Mouse (Mus musculus) kidney, postnatal 4 days (tissue): ENCODE data around the gene Slc43a2.
A peak's percentile ranks its signal among the peaks of the same experiment; 100 is the strongest.
"Not testable (repeated sequence)": the region's sequence is repeated elsewhere in the genome, so short reads cannot be mapped to it uniquely, and the experiment has no call there.

Experiments used
- DNase-seq, 2 experiments: peaks; one replicate each; pipeline ENCODE4 v3.0.0; 2021; ENCODE audit warnings: mixed read lengths in 2 of 2

Slc43a2 gene

DNA sequence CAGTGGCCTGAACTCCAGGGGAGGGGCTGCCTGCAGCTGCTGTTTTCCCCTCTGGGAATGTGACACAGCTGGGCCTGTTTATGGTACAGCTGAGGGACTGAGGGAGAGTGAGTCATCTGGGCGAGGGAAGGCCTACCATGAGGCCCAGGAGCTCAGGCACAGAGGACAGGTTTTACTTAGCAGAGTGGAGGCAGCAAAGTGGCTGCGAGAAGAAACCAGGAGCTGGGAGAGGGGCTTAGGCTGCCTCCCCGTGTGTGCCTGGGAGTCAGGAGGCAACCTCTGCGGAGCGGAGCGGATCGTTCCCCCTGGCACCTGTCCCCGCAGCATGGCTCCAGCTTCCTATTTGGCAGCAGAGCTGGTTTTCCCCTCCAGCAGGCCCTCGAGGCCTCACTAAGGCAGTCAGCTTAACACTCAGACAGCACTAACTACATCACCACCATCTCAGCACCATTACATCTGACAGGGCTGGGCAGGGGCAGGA lies 20.5 kb downstream of the Slc43a2 start:
- peak; percentile 51 to 55 for DNase-seq

DNA sequence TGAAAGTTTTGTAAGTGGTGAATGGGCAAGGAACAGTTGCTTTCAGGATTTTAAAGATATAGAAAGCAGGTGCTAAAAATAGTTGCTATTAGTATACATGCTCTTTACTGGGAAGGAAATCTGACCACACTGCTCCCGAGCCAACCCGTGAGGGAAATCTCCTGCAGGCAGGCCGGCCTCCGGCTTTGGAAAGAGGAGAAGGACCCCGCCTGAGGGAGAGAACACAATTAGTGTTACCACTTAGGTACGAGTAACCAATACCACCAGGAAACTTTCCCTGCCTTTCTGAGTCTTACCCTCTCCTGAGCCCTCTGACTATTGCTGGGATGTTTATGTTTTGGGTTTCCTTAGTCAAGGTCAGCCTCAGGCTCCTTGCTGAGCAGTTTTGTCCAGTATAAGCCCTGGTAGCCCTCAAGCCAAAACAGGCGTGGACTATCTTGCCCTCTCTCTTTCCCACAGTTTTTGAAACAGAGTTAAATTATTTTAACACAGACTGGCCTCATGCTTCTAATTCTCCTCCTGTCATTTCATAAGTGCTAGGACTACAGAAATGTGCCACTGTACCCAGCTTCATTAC lies 21.5 kb downstream of the Slc43a2 start:
- DNase-seq: no peak

DNA sequence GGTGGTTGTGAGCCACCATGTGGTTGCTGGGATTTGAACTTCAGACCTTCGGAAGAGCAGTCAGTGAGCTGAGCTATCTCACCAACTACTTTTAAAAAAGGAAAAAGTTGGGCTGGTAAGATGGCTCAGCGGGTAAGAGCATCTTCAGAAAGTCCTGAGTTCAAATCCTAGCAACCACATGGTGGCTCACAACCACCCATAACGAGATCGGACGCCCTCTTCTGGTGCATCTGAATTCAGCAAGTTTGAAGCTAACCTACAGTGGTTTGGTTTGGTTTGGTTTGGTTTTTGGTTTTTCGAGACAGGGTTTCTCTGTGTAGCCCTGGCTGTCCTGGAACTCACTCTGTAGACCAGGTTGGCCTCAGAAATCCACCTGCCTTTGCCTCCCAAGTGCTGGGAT lies 24.5 kb downstream of the Slc43a2 start:
- not testable (repeated sequence) for DNase-seq

DNA sequence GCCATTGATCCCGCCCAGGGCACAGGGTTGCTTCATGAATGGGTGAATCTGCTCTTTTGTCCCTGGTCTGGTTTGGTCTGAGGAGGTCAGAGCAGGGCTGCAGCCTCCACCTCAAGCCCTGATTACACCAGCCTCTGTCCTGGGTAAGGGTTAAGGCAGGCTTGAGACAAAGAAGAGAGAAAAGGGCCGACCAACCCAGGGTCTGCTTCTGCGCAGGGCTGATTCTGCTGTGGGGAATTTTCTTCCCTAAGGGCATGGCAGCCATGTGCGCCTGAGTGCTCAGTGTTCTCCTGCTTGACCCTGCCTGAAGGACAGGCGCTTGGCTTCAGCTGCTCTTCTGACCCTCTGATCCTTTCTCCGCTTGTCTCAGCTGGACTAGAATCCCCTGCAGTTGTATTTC lies 25.6 kb downstream of the Slc43a2 start:
- no peak for DNase-seq

DNA sequence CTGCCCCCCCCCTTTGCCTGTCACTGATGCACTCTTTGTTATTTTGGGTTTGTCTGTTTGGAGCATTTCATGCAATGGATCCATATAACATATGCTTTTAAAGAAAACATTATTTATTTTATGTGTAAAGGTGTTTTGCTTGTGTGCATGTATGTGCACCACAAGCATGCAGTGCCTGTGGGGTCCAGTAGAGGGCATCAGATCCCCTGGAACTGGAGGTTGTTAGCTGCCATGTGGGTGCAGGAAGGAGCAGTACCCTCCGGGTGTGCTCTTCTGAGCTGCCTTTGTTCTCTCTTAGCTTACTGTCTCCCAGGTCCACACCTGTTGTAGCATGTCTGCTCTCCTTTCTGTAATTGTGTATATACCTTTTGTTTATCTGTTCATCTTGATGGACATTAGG lies 26.6 kb downstream of the Slc43a2 start:
- DNase-seq: peak in 1 of 2 experiments; percentile 20

DNA sequence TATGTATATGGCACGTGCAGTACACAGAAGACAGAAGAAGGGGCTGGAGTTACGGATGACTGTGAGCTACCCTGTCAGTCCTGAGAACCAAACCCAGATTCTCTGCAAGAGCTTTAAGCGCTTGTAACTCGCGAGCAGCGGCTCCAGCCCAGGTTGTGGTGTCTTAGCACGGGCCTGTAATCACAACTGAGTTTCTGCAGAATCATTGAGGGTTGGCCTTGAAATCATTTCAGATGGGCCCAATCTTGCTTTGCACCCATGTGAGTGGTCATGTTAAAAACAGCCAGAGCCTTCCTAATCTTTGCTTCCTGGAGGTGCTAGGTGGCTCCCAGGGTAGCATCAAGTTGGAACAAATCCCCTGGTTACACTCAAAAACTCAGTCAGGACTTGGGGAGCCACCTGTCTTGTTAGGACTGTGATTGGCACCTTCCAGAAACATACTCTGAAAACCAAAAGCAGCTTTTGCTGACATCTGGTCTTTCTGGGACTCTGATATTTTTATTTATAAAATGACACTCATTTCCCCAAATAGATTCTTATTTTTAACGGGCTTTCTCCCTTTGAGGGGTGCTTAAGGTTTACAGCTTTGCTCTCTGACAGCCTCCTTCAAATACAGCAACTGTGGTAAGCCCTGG lies 28.5 kb downstream of the Slc43a2 start:
- DNase-seq: no peak

DNA sequence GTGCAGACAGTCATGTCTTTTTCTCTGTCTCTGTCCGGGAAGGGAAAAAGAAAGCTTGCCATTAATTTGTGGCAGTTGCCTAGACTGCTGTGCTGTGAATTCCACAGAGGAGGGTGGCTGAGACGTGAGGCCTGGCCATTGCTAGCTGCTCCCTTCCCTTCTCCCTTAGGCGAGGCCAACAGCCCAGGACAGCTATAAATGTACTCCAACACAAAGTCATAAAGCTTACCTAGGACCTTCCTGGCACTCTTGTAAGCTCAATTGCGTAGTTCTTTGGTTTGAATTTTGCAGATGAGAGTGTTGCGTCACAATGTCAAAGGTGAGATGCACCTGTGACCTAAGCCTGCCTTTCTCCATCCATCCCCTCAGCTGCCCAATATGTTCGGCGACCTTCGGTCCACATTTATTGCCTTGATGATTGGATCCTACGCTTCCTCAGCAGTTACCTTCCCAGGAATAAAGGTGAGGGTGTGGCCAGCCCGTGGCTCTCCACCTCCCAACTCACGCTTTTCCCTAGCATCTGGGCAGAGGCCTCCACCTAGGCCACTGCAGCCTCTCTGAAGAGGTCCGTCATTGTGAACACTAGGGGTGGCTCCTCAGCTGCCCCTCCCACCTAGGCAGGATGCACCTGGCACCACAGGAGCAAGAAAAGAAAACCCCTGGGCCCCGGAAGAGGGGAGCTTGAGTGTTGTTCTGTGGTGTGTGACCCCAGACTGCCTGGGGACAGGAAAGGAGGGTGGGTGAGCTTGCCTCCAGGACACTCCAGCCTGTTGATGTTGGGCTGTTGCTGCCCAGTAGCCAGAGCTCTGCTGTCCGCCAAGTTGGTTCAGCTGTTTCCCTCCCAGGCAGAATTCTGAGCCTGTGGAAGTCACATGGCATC lies 29.3 kb downstream of the Slc43a2 start:
- no peak for DNase-seq

DNA sequence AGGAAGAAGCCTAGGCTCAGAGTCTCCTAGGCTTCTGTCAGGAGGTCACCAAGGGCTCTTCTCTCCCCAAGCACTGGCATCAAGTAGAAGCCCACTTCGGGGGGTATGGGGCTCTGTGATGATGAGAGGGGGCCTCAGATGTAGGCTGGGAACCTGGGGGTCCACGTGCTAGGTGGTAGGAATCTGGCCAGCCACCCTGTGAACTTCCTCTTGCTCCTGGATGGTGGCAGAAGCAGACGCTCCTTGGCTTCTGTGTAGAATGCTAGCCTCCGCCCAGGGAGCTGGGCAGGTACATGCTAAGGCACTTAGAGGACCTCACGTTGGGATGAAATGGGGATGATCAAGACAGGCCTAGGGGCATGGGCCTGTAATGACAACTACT lies 29.9 kb downstream of the Slc43a2 start:
- no peak for DNase-seq

DNA sequence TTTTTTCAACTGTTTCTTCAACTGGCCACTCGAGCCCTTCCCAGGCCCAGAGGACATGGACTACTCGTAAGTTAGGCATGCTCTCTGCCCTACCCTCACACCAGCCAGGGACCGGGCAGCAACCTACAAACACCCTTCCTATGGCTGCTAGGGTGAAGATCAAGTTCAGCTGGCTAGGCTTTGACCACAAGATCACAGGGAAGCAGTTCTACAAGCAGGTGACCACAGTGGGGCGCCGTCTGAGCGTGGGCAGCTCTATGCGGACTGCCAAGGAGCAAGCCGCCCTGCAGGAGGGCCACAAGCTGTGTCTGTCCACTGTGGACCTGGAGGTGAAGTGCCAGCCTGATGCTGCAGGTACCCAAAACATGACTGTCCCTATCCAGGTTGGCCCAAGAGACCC lies 31.3 kb downstream of the Slc43a2 start:
- no peak for DNase-seq

DNA sequence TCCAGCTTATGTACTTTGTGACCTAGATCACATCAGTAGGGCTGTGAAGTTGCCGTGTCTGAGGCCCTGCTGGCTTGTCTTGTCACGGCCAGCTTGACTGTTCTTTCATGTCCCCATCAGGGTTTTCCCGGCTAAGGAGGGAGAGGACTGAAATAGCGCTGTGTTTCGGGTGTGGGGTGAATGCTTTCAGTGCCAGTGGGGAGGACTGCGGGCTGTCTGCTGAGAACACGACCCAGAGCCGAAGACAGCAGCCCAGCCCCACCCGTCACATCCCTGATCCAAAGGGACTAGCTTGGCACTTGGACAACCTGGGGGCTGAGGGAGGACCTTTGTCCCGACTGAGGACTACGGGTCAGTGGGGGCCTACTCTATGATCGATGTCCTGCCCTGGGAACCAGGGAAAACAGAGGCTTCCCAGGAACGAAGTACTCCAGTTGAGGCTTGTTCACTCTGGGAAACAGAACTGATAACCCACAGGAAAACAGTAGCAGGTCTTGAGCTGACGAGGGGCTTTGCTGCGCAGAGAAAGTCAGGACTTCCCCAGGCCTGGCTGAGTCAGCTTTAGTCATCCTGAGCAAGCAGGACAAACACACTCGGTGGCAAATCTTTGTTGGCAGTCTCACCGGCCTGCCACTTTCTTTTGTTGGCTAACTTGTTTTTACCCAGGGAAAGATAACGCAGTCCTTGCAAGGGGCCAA lies 32.5 kb downstream of the Slc43a2 start:
- no peak for DNase-seq

DNA sequence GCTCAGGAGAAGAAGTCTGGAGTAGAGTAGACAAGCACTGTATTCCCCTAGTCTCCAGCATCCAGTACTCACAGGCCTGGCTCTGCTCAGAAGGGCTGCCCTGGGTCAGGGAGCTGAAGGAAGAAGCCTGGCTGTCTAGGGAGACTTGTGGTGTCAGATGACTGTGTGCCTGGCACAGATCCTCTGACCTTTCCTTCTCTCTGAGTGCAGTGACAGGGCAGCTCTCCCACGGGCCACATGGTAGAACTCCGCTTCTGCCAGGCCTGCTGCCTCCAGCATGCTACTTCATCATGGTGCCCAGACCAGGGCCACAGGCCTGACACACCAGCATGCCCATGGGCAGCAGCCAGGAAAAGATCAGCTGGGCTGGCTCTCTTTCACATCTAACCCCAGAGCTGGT lies 34.4 kb downstream of the Slc43a2 start:
- DNase-seq: no peak

DNA sequence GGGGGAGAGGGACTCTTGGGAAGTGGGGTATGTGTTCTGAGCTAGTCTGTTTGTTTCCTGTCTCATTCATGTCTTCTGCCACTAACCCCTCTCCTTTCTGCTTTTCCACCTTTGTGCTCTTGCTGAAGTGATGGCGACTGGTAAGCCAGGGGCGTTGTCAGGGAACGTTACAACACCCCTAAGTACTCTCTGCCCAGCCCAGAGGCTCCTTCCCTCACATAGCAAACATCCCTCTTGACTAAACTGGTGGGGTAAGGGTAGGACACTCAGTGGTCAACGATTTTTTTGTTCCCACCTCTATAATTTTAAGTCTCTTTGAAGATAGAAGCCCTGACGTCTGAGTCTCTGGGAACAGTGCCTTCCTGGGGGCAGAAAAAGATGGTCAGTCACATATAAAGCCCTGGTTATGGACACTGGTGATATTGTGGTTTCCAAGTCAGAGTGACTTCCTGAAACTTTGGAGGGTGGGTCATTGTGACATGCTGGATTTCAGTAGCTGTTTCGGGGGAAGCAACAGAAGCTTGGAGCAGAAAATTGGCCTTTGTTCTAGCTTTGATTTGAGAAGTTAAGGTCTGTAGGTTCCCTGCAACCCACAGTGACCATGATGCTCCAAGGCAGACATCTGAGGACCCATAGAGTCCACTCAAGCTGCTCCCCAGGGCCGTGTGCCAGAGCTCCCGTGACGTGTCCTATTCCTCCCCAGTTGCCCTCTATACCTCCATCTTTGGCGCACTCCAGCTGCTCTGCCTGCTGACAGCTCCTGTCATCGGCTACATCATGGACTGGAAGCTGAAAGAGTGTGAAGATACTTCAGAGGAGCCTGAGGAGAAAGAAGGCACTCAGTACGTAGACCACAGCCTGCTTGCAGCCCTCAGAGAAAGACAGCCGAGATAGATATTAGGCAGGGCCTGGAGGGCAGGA lies 35.0 kb downstream of the Slc43a2 start:
- DNase-seq: no peak

DNA sequence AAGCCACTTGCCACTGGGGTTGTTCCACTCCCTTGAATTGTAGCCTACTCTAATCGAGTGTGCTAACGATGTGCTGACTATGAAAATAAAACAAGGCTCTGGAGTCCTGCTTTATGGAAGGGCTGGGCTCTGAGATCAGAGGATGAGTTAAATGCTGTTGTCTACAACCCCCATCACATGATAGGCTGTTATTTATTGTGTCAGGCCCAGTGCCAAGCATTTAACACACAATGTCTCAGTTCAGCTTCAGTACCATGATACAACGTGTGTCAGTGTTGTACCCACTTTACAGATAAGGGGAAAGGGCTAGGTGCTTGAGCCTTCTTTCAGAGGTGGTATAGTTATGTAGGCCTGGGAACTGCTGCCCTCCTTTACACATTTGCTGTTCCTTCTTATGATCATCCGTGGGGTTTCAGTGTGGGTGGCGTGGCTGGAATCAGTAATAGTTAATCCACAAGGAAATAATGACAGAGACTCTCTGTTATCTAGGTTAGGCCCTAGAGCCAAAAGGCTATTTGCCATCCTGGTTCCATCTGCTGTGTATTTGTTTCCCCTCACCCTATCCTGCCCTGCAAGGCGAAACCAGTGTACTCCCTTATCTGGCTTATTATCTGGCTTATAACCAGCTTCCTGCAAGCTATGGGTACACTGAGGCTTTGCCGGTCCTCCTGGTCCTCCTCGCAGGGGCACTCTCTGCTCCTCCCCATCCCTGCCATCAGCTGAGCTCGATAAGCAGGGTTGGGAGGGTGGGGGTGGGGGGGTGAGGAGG lies 36.0 kb downstream of the Slc43a2 start:
- no peak for DNase-seq

DNA sequence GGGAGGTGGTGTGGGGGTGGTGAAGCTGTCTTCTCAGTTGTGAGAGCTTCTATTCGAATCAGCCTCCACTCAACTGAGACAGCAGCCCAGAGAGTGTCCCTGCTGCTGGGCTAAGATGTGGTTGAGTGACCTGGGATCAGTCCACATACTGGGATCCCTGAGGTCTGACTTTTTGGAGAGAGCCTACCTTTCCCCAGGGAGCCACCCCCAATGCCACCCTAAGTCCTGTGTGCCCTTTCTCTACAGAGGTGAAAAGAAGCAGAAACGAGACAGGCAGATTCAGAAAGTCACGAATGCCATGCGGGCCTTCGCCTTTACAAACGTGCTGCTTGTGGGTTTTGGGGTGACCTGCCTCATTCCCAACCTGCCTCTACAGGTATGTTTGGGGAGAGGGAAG lies 36.6 kb downstream of the Slc43a2 start:
- no peak for DNase-seq

DNA sequence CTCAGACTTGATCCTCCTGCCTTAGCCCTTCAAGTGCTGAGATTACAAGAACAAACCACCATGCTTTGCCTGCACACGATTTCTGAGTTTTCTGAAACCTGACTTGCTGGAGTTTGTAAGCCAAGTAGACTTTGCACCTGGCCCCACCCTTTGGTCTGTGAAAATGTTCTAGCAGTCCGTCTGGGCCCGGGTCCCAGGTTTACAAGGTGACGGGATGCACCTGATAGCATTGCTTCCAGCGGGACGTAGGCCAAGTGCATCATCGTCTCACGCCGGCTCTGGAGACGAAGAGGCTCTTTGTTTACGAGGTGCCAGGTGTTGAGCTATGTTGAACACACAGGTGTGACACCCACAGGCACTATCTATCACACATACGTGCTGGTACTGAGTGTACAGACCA lies 37.5 kb downstream of the Slc43a2 start:
- no peak for DNase-seq

DNA sequence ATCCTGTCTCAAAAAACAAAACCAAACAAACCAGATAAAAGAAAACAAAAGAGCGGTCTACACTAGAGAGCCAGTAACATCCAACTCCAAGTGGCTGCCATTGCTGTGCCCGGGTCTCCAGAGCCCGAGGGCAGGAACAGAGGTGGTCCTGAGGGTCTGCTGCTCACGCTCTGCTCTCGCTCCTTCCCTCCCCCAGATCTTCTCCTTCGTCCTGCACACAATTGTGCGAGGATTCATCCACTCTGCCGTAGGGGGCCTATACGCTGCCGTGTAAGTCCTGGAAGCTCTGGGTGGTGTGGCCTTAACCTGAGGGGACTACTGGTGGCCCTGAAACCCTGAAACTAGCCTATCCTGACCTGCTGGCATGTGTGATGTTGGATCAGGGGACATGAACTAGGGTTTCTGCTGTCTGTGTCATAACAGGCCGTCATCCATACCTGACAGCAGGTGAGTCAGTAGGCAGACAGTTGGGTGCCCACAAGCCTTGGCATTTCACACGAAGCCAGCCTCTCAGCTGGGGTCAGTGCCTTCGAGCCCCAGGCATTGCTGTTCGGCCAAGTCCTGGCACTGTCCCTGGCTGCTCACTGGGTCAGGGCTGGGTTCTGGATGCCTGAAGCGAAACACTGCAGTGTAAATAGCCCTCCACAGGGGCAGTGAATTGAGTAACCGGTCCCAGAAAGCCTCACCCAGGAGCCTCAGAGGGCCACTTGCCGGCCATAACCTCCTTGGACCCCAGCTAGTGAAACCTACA lies 39.1 kb downstream of the Slc43a2 start:
- DNase-seq: no peak

DNA sequence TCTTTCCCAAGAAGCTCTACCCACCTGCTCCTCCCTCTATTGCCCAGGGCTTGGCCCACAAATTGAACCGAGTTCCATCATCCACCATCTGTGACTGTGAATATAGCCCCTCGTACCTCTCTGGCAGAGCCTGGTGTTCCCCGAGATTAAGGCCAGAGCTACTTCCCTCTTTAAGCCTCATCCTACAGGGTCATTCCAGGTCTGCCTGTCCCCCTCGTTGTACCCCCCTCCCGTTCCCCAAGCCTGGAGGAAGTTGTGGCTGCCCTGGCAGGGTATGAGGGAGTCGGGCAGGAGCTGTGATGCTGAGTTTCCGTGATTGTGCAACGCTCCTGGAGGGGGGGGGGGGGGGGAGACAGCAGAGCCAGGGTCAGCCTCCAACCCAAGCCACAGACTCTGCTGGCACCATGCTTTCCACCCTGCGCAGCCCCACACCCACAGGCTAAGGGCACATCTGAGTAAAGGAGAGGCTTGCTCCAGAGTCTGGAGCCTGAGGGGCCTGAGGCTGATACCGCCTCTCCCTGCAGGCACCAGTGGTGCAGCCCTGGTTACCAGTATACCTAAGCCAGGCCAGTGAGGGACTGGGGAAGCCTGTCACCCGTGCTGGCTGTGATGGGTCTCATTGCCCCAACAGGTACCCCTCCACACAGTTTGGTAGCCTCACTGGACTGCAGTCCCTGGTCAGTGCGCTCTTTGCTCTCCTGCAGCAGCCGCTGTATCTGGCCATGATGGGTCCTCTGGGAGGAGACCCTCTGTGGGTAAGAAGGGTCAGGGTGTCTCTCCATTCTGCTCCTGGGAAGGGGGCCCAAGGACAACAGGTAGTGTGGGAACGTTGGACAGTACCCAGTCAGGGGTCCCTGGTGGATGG lies 39.9 kb downstream of the Slc43a2 start:
- DNase-seq: no peak

DNA sequence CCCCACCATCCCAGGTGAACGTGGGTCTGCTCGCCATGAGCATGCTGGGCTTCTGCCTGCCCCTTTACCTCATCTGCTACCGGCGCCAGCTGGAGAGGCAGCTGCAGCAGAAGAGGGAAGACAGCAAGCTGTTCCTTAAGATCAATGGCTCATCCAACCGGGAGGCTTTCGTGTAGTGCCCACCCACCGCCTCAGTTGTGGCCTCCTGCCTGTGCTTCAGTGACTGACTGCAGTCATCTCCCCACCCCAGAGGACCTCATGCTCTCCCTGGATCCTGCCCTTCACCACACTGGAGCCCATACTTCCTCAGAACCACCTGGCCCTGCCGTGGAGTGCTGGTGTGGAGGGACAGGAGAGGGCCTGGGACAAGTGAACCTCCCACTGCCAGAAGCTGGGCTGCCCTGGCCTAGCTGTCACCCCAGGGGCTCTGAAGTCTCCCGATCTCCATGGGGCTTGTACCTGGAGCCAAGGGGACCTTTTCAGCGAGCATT lies 40.9 kb downstream of the Slc43a2 start:
- no peak for DNase-seq

DNA sequence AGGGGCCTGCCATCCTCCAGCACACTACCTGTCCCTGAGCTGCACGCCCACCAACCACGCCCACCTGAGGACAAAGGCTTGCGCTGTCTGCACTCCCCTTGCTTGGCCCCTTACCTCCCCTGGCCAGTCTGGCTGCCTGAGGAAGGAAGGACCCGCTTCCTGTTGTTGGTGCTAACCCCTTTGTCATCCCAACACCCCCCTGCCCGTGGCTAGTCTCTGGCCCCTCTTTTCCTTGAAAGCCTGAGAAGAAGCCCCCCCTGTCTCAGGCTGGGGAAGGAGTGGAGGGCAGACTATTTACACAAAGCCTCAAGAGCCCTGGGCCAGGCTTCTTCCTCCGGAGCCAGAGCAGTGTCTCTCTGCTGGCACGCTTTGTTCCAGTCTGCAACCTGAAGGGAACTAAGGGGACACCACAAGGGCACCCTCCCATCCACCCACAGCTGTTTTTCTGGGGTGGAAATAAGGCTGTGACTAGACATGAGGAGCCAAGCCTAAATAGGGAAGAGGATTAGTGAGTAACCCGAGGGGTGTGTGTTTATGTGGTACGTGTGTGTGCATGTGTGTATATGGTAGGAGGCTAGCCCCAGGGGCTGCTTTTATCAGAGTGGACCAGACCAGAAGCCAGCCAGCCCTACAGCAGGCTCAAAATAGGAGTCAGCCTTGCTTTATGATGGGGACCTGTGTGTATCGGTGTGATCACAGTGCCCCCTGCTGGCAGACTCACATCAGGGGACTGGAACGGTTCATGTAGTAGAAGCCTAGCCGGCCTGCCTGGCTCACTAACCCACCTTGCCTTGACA lies 41.6 kb downstream of the Slc43a2 start:
- peak; percentile 96 for DNase-seq
